Mouse (Mus musculus) CD4-positive, CD25-positive, alpha-beta regulatory T cell (primary cell): ENCODE results near the gene Sox2. TPM values are rescaled to one million over a fixed set of nuclear protein-coding genes. Genes with fewer than 3 reads are reported as not detected.

Source experiments
- polyA plus RNA-seq: library from polyadenylated mRNA; unstranded; fragments of 100-300 nt; shearing (Covaris generic); gene quantifications from one replicate; pipeline ENCODE4 v1.2.1, GENCODE M21; 2017

The Sox2 gene
- polyA plus RNA-seq: not detected

GRCm38 (mm10) chr3:34649726-34650620 is at the start of gene Sox2:
TSS of gene Sox2 (plus strand) at chr3:34650405.

